Mouse (Mus musculus) lung, postnatal 14 days (tissue): ENCODE results near the gene Slc35e2.
"Not testable (repeated sequence)": the region's sequence is repeated elsewhere in the genome, so short reads cannot be mapped to it uniquely, and the experiment has no call there.

Source experiments
- DNase-seq: peaks from one replicate; pipeline ENCODE4 v3.0.0; 2021

Gene Slc35e2

GRCm38 (mm10) chr4:155601091-155601996 lies at the start of gene Slc35e2:
Gene Slc35e2 (plus strand): TSS chr4:155601416.
- peak; percentile 96 for DNase-seq

DNA sequence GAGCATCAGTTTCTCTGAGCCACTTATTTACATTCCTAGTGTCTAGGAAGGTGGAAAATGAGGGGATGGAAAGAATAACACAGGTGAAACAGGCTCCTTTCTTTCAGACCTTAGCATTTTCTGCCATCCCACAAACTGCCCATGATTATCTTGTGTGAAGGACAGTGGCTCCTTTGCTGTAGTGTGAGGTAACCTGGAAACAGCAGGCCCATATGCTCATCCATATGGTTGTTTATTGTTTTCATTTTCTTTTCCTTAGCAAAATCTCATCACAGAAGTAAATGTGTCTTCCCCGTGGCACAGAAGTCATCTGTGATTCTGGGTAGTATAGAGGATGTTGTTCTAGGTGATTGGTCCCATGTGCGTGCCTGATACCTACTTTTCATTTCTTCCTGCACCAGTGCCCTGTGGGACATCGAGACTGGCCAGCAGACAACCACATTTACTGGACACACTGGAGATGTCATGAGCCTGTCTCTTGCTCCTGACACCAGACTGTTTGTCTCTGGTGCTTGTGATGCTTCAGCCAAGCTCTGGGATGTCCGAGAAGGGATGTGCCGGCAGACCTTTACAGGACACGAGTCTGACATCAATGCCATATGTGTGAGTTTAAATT lies 48.2 kb upstream of the Slc35e2 start:
- no peak for DNase-seq

DNA sequence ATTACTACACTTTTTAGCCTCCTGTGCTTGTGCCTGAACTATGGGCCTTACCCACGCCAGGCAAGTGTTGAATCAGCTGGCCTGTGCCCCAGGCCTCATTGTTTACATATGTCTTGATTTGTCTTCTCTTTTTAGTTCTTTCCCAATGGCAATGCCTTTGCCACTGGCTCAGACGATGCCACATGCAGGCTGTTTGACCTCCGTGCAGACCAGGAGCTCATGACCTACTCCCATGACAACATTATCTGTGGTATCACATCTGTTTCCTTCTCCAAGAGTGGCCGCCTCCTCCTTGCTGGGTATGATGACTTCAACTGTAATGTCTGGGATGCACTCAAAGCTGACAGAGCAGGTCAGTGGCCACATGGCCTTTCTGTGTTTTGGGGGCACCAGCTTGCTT lies 46.3 kb upstream of the Slc35e2 start:
- no peak for DNase-seq

DNA sequence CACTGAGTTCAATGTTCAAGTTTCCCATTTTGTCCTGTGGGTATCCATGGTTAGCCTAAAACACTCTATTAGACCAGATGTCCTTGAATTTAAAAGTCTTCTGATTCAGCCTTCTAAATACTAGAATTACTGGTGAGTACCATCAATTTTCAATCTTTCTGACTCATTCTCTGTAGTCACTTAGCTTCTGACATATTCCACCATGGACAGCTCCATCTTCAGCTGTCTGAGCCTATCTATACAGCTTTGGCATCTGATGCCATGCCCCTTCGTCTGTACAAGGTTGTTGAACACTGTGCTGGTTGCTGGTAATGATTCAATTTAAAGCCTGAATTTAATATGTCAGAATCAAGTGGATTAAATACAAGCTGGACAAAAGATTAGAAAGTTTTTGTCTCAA lies 45.8 kb upstream of the Slc35e2 start:
- DNase-seq = no peak

GRCm38 (mm10) chr4:155559454-155559853 lies 41.8 kb upstream of the Slc35e2 start:
- no peak for DNase-seq

DNA sequence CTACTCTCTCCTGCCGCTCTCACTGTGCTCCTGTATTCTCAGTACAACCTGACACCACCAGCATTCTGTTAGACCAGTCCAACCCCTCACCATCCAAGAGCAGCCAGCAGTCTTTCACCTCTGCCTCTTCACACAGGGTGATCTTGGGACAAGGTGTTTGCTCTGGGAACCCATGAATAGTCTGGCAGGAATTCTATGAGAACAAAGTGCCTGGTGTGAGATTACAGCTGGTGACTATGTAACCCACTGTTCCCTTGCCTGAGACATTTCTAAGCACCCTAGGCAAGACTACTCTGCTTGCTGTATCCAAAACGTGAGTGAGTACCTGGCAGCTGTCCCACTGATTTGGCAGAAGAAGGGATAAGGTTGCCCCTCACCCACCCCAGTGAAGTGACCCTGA lies 40.3 kb upstream of the Slc35e2 start:
- no peak for DNase-seq

- peak; percentile 38 for DNase-seq
These were observed 39.4 kb upstream of the Slc35e2 start, which contains the start of gene Nadk for GRCm38 (mm10) chr4:155561661-155562442. Gene Nadk (plus strand): TSS chr4:155562378.

- DNase-seq = peak; percentile 67
These were observed 38.4 kb upstream of the Slc35e2 start for GRCm38 (mm10) chr4:155562725-155563399.

- DNase-seq = peak; percentile 98
These were observed 37.6 kb upstream of the Slc35e2 start for GRCm38 (mm10) chr4:155563400-155564231.

DNA sequence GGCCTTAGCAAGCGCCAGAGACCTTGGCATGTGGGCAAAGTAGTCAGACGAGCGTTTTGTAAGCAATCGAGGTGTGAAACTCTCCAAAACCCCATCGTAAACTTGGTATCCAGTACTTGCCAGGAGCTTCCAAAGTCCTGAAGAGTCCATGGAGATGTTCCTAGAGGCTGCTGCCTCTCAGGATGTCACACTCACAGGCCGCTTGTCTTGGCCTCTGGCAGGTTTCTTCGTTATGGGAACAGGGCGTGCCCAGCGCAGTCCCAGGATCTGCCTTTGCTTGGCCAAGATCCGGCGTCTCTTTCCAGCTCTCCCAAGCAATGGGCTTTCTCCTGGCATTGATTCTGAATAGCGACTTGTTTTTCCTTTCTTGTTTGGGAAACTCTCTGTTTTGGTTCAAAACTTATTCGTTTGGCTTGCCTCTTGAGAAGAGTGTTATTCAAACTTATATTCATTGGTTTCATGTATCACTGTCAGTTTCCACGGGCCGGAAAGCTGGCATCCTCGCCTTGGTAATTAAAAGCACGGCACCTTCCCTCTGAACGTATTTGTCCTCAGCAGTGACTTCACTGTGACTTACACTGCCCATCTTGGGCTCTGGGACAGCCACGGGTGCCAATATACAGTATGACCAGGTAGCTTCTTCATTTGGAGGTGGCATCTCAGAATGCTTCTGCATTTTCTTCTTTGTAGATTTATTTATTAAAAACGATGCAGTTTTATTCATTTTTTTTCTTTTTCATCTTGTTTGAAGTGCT lies 36.7 kb upstream of the Slc35e2 start:
- peak; percentile 62 for DNase-seq

DNA sequence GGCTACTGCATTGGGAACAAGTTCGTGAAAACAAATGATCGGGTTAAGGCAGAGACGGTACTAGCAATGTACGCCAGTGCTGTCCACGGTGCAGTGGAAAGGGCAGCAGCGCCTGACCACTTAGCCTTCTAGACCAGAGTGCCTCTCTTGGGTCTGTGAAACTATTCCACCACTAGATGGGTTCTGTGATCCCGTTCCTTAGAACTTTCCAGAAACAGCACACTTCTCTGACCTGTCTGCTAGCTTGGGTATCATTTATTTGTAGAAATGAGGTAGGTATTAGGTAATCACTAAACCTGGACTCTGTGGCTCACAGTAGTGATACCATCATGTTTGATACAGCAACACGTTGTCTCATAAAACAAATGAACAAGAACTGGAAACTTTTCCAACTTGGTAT lies 34.7 kb upstream of the Slc35e2 start:
- DNase-seq = no peak

DNA sequence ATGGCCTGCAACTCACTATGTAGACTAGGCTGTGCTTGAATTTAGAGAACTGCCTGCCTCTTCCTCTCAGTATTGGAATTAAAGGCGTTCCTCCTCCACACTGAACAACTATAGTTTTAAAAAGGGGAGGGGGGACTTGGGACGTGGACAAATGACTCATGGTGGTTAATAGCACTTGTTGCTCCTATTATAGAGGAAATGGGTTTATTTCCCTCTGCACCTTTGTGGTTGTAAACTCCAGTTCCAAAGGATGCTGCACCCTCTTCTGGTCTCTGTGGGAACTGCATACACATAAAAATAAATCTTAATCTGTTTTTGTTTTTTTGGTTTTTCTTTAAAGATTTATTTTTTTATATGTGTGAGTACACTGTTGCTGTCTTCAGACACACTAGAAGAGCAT lies 33.0 kb upstream of the Slc35e2 start:
- DNase-seq = peak; percentile 50

GRCm38 (mm10) chr4:155568632-155569370 lies 32.4 kb upstream of the Slc35e2 start:
- no peak for DNase-seq

DNA sequence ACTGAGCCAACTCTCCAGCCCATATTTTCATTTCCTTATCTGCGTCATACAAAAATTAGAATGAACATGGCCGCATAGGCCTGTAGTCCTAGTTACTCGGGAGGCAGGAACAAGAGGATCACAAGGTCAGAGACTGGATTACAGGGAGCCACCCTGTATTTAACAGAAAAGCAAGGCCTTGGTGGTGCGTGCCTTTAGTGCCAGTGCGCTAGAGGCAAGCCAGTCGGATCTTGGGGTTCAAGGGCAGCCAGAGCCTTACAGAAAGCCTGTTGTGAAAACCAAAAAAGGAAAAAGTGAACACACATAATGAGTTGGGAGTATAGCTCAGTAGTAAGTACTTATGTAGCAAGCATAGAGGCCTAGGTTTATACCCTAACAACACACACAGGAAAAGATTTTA lies 31.4 kb upstream of the Slc35e2 start:
- DNase-seq = no peak

DNA sequence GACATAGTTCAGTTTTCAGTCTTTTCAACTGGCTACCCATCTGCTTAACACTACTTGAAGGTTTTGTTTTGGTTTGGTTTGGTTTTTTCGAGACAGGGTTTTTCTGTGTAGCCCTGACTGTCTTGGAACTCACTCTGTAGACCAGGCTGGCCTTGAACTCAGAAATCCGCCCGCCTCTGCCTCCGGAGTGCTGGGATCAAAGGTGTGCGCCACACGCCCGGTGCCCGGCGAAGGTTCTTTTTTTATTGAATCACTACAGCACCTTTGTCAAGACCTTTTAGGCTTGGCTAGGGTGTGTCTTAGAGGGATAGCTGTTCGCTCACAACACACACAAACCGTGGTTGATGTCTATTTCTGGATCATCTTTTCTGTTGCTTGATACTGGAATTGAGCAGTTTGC lies 30.9 kb upstream of the Slc35e2 start:
- not testable (repeated sequence) for DNase-seq

GRCm38 (mm10) chr4:155571442-155571841 lies 29.8 kb upstream of the Slc35e2 start:
- no peak for DNase-seq

GRCm38 (mm10) chr4:155573155-155573554 lies 28.1 kb upstream of the Slc35e2 start:
- DNase-seq = no peak

DNA sequence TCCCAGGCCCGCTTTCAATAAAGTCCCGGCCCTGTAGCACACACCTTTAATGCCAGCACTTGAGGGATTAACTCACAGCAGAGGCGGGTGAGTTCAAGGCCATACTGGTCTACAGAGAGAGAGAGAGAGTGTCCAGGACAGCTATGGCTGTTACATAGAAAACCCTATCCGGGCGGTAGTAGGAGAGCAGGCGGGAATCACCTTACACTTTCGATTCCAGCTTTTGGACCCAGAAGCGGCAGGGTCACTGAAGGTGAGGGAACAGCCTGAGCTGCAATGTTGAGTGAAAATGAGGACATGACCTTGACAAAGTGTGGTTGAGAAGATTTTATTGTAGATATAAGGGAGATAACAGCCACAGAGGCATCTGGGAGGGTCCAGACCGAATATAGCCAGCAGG lies 27.3 kb upstream of the Slc35e2 start:
- DNase-seq = no peak

GRCm38 (mm10) chr4:155574931-155575330 lies 26.3 kb upstream of the Slc35e2 start:
- DNase-seq = no peak

DNA sequence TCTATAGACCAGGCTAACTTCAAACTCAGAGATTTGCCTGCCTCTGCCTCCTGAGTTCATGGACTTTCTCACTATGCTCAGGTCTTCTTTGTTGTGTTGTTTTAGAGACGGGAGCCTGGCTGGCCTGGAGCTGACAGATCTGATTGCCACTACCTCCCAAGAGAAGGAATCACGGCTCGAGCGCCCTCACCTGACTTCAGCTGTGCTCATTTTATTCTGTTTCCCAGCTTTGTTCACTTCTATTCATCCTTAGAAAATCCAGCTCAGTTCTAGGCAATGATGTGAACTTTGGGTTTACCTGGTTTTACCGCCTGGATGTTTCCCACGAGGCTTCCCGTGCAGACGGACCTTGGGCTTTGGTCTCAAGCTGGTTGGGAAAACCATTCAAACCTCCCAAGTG lies 25.7 kb upstream of the Slc35e2 start:
- no peak for DNase-seq
